Mouse (Mus musculus) midbrain, embryonic 16.5 days (tissue): ENCODE data around the gene Cfap45. TPM values are rescaled to one million over a fixed set of nuclear protein-coding genes. Genes with fewer than 3 reads are reported as not detected.

Experiments
- ATAC-seq: fragments of 200-750 bp; cut with Nextera tagmentation; 2 replicates; pipeline ENCODE4 v1.8.0; 2017; ENCODE audit warnings: moderate TSS enrichment
- H3K27ac ChIP-seq: fragments of 300-500 bp; sonication (generic); 2 replicates; pipeline ENCODE4 v1.5.1; 2014; ENCODE audit warnings: mild to moderate bottlenecking, low read length, mixed read lengths
- H3K27me3 ChIP-seq: fragments of 300-500 bp; sonication (generic); 2 replicates; pipeline ENCODE4 v1.6.1; 2014; ENCODE audit warnings: low read depth, low read length, mixed read lengths; ENCODE audit not compliant: control insufficient read depth, insufficient read depth
- H3K36me3 ChIP-seq: fragments of 300-500 bp; sonication (generic); 2 replicates; pipeline ENCODE4 v1.6.1; 2014; ENCODE audit warnings: mild to moderate bottlenecking, low read length, moderate library complexity, mixed read lengths; ENCODE audit not compliant: control insufficient read depth, insufficient read depth
- H3K4me1 ChIP-seq: fragments of 300-500 bp; sonication (generic); 2 replicates; pipeline ENCODE4 v1.6.1; 2014; ENCODE audit warnings: mild to moderate bottlenecking, low read length, mixed read lengths; ENCODE audit not compliant: control insufficient read depth, insufficient read depth
- H3K4me2 ChIP-seq: fragments of 300-500 bp; sonication (generic); 2 replicates; pipeline ENCODE4 v1.6.1; 2014; ENCODE audit warnings: mild to moderate bottlenecking, low read length, mixed read lengths
- H3K4me3 ChIP-seq: fragments of 300-500 bp; sonication (generic); 2 replicates; pipeline ENCODE4 v1.5.1; 2014; ENCODE audit warnings: low read depth, mild to moderate bottlenecking, low read length, moderate library complexity, mixed read lengths
- H3K9ac ChIP-seq: fragments of 300-500 bp; sonication (generic); 2 replicates; pipeline ENCODE4 v1.6.1; 2014; ENCODE audit warnings: low read depth, low read length, mixed read lengths
- H3K9me3 ChIP-seq: fragments of 300-500 bp; sonication (generic); replicated peaks from 2 replicates; pipeline ENCODE4 v1.6.1; 2014; ENCODE audit warnings: mild to moderate bottlenecking, low read length, mixed read lengths; ENCODE audit not compliant: control insufficient read depth, poor library complexity, severe bottlenecking
- WGBS: fragments of 180-500 bp; shearing (Covaris S2); extraction: QIAGEN DNeasy Blood & Tissue Kit; methylation state at CpG from one replicate; pipeline ENCODE4 v1.1.7; 2014; 5-methylcytosine and 5-hydroxymethylcytosine counted together
- polyA plus RNA-seq: library from polyadenylated mRNA; unstranded; fragments of >200 nt; fragmentation: Nextera tagmentation; extraction: Ambion mirVana; gene quantifications from 2 replicates; pipeline ENCODE4 v1.2.1, GENCODE M21; 2015

Cfap45 gene
- polyA plus RNA-seq, 1 experiment from 2014 or later, result 4.7 TPM

DNA sequence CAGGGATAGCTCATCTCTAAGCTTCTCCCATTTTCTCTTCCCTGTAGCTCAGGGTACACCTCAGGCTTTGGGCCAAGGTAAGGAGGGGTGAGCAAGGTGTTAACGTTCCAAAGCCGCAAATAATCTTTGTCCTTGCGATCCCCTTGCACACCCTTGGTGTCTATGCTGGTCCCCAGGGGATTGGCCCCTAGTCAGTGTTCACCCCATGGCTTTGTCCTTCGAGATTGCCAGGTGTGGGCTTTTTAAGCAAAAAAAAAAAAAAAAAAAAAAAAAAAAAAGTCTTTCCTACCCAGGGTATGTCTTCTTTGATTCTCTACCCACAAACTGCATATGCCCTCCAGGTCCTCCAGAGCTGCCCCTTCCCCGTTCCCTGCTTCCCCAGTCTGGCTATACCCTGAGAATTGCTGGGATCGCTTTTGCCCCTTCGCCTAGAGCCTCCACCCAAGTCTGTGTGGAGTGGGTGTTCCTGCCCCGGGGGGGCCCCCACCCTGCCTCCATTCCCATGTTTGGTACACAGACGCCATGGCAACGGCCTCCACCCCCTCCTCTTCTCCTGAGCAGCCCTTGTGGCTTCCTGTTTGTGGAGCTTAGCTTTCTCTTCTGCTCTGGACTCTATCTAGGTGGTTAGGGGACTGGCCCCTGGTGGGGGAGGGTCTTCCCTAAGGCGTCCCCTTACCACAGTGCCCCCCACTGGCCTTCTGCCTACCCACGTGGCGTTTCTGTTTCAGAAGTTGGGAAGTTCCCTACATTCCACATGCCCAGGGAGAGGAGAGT is 19.0 kb upstream of the Cfap45 start:
- peaks cover 26% of the 10 kb centered on the region for H3K27me3 ChIP-seq
- 34% methylated on average over 13 of the region's 13 CpGs for WGBS
- no peak for ATAC-seq
- peak overlapping the region; percentile 58 for H3K4me2 ChIP-seq
- H3K27ac ChIP-seq, result 0 out of 2 replicates have a peak overlapping the region, but pooled peaks have one; percentile 15
- peaks cover 16% of the 10 kb centered on the region for H3K36me3 ChIP-seq
- H3K9me3 ChIP-seq, result no peaks in the 10 kb centered on the region
- no peak overlapping the region; the same call in 1 of the 2 replicates for H3K9ac ChIP-seq
- peak overlapping the region; percentile 40; the same call in 1 of the 2 replicates for H3K4me3 ChIP-seq
- H3K4me1 ChIP-seq, result peaks cover 32% of the 10 kb centered on the region

GRCm38 (mm10) chr1:172502145-172503110 is 18.2 kb upstream of the Cfap45 start:
- Histone ChIP-seq H3K4me3 (no peak overlapping the region), H3K27me3 (peaks cover 26% of the 10 kb centered on the region), H3K9me3 (no peaks in the 10 kb centered on the region), H3K4me1 (peaks cover 32% of the 10 kb centered on the region), H3K36me3 (peaks cover 9% of the 10 kb centered on the region), H3K9ac (peak overlapping the region; percentile 34; the same call in 1 of the 2 replicates), H3K4me2 (peak overlapping the region; percentile 25), H3K27ac (0 out of 2 replicates have a peak overlapping the region, but pooled peaks have one; percentile 11)
- WGBS, result 37% methylated on average over 12 of the region's 13 CpGs
- ATAC-seq, result 0 out of 2 replicates have a peak, but pooled peaks have one; percentile 0

GRCm38 (mm10) chr1:172503111-172503997 is 17.2 kb upstream of the Cfap45 start:
- Histone ChIP-seq H3K36me3 (peaks cover 1% of the 10 kb centered on the region; the same call in 1 of the 2 replicates), H3K9me3 (no peaks in the 10 kb centered on the region), H3K9ac (peak overlapping the region; percentile 34; the same call in 1 of the 2 replicates), H3K4me3 (no peak overlapping the region), H3K27me3 (peaks cover 24% of the 10 kb centered on the region), H3K27ac (no peak overlapping the region), H3K4me1 (peaks cover 36% of the 10 kb centered on the region), H3K4me2 (peak overlapping the region; percentile 25)
- peak; percentile 38; the same call in 1 of the 2 replicates for ATAC-seq
- 31% methylated on average over 14 of the region's 14 CpGs for WGBS

GRCm38 (mm10) chr1:172504756-172505155 is 15.8 kb upstream of the Cfap45 start:
- Histone ChIP-seq H3K4me1 (peaks cover 33% of the 10 kb centered on the region), H3K9ac (no peak overlapping the region), H3K4me3 (no peak overlapping the region), H3K27ac (no peak overlapping the region), H3K4me2 (no peak overlapping the region), H3K36me3 (no peaks in the 10 kb centered on the region), H3K9me3 (no peaks in the 10 kb centered on the region), H3K27me3 (peaks cover 16% of the 10 kb centered on the region)
- WGBS, result 78% methylated on average over 8 of the region's 8 CpGs
- no peak for ATAC-seq

- ATAC-seq, result no peak
- H3K27ac ChIP-seq, result no peak overlapping the region
- 59% methylated on average over 5 of the region's 5 CpGs for WGBS
- peaks cover under 1% of the 10 kb centered on the region; the same call in 1 of the 2 replicates for H3K27me3 ChIP-seq
- no peaks in the 10 kb centered on the region for H3K36me3 ChIP-seq
- H3K4me1 ChIP-seq, result peaks cover 17% of the 10 kb centered on the region; the same call in 1 of the 2 replicates
- no peak overlapping the region for H3K4me3 ChIP-seq
- no peak overlapping the region for H3K9ac ChIP-seq
- H3K9me3 ChIP-seq, result no peaks in the 10 kb centered on the region
- H3K4me2 ChIP-seq, result no peak overlapping the region
Observed at GRCm38 (mm10) chr1:172507001-172507400, 13.6 kb upstream of the Cfap45 start.

GRCm38 (mm10) chr1:172507701-172508100 is 12.9 kb upstream of the Cfap45 start:
- Histone ChIP-seq H3K4me2 (no peak overlapping the region), H3K4me3 (no peak overlapping the region), H3K9me3 (no peaks in the 10 kb centered on the region), H3K9ac (no peak overlapping the region), H3K36me3 (no peaks in the 10 kb centered on the region), H3K27me3 (no peaks in the 10 kb centered on the region), H3K27ac (no peak overlapping the region), H3K4me1 (peaks cover 12% of the 10 kb centered on the region; the same call in 1 of the 2 replicates)
- ATAC-seq, result no peak
- WGBS, result 100% methylated on average over 3 of the region's 3 CpGs

DNA sequence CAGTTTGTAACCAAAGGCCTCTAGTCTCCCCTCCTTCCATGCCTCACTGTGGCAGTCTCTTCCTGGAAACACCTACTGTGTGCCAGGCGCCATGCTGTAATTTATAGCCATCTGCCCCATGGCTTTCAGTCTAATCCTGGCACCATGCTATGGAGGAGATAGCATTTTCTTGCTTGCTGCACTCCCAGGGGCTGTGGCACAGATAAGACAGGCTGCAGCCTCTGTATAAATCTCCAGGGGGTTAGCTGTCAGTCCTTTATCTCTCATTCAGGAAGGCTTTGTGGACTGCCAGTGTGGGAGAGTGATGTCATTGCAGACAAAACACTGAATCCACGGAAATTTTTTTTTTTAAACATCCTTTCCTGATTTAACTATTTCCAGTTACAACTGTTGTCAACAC is 12.4 kb upstream of the Cfap45 start:
- Histone ChIP-seq H3K27me3 (no peaks in the 10 kb centered on the region; the same call in 1 of the 2 replicates), H3K4me2 (no peak overlapping the region), H3K4me3 (no peak overlapping the region), H3K4me1 (peaks cover 10% of the 10 kb centered on the region; the same call in 1 of the 2 replicates), H3K36me3 (no peaks in the 10 kb centered on the region), H3K9ac (no peak overlapping the region), H3K27ac (no peak overlapping the region), H3K9me3 (no peaks in the 10 kb centered on the region)
- 41% methylated on average over 2 of the region's 2 CpGs for WGBS
- 0 out of 2 replicates have a peak, but pooled peaks have one; percentile 13 for ATAC-seq

DNA sequence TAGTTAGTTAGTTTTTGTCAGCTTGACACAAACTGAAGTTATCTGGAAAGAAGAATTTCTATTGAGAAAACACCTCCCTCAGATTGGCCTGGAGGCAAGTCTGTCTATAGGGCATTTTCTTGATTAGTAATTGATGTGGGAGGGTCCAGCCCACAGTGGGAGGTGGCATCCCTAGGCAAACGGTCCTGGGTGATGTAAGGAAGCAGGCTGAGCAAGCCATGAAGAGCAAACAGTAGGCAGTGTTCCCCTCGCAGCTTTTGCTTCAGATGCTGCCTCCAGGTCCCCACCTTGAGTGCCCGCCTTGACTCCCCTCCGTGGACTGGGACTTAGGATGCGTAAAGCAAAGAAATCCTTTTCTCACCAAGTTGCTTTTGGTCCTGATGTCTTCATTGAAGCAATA is 11.4 kb upstream of the Cfap45 start:
- no peaks in the 10 kb centered on the region for H3K9me3 ChIP-seq

More for the DNA sequence above, 11.4 kb upstream of the Cfap45 start:
- no peak overlapping the region for H3K4me3 ChIP-seq
- H3K36me3 ChIP-seq, result no peaks in the 10 kb centered on the region
- peaks cover 9% of the 10 kb centered on the region; the same call in 1 of the 2 replicates for H3K4me1 ChIP-seq
- H3K4me2 ChIP-seq, result no peak overlapping the region
- ATAC-seq, result no peak
- H3K9ac ChIP-seq, result no peak overlapping the region
- WGBS, result 74% methylated on average over 5 of the region's 5 CpGs
- no peaks in the 10 kb centered on the region; the same call in 1 of the 2 replicates for H3K27me3 ChIP-seq
- H3K27ac ChIP-seq, result no peak overlapping the region
